Comparison of ENCODE assay signal across 20 mouse cellular contexts in genomic region chr1:165817264-165817663, GRCm38 (mm10). TPM values are rescaled to one million over a fixed set of nuclear protein-coding genes. Genes with fewer than 3 reads are reported as not detected.
DNase-seq lines count a peak whose midpoint lies in the region; ATAC-seq and TF ChIP-seq lines count a peak whose summit lies in the region.
"Had no signal": no experiment of that assay in that cellular context is flagged by ENCODE, and none has a peak within 500 bp of the region (broad histone marks: within the 10 kb centered on the region; RNA-seq: fewer than 3 reads in every experiment).

No protein-coding gene starts in this region.

- H3K4me3 ChIP-seq in hindbrain, postnatal 0 days (ENCODE audit: low read length) = no peak overlapping the region
- no peak overlapping the region for H3K4me3 ChIP-seq in hindbrain, embryonic 13.5 days
- H3K4me3 ChIP-seq in liver, embryonic 15.5 days (replicated peaks) = no peak overlapping the region
- no peak overlapping the region for H3K4me3 ChIP-seq in neural tube, embryonic 15.5 days (replicated peaks)
- H3K4me3 ChIP-seq: embryonic facial prominence, embryonic 13.5 days; heart, embryonic 12.5 days; kidney, embryonic 15.5 days; layer of hippocampus, adult 2 months; midbrain, embryonic 13.5 days; neural tube, embryonic 12.5 days had no signal

- peak; percentile 24; the same call in 1 of the 2 replicates for ATAC-seq in hindbrain, postnatal 0 days
- ATAC-seq in hindbrain, embryonic 13.5 days (ENCODE audit: low FRiP score) = no peak
- ATAC-seq in liver, embryonic 15.5 days (ENCODE audit: insufficient read depth) = no peak
- ATAC-seq in erythroid progenitor cell, adult 5-6 weeks (replicated peaks; ENCODE audit: low FRiP score, poor library complexity, severe bottlenecking) = no peak
- ATAC-seq in neural tube, embryonic 15.5 days (ENCODE audit: low FRiP score) = no peak
- ATAC-seq: forebrain, embryonic 14.5 days; midbrain, embryonic 13.5 days had no signal

- H3K9ac ChIP-seq in hindbrain, postnatal 0 days (replicated peaks; ENCODE audit: low read length) = no peak overlapping the region
- H3K9ac ChIP-seq in hindbrain, embryonic 13.5 days = no peak overlapping the region
- no peak overlapping the region for H3K9ac ChIP-seq in liver, embryonic 15.5 days
- no peak overlapping the region for H3K9ac ChIP-seq in neural tube, embryonic 15.5 days (replicated peaks)
- H3K9ac ChIP-seq: embryonic facial prominence, embryonic 13.5 days; heart, embryonic 12.5 days; hindbrain, embryonic 14.5 days; kidney, embryonic 15.5 days; neural tube, embryonic 12.5 days had no signal

- DNase-seq in hindbrain, postnatal 0 days (ENCODE audit: low spot score) = no peak
- peak; percentile 18 for DNase-seq in thymus, postnatal 4 days
- DNase-seq in thymus, postnatal 25 days = no peak
- DNase-seq in kidney, postnatal 25 days = no peak
- DNase-seq: adrenal gland, postnatal 36 days; cerebellum, postnatal 25 days; gastrocnemius, postnatal 10 days had no signal

- H3K27ac ChIP-seq in hindbrain, postnatal 0 days = no peak overlapping the region
- no peak overlapping the region for H3K27ac ChIP-seq in hindbrain, embryonic 13.5 days
- H3K27ac ChIP-seq in liver, embryonic 15.5 days (replicated peaks) = peak overlapping the region; percentile 80; the same call in 1 of the 2 replicates
- H3K27ac ChIP-seq in neural tube, embryonic 15.5 days (replicated peaks) = no peak overlapping the region
- H3K27ac ChIP-seq: embryonic facial prominence, embryonic 13.5 days; hindbrain, embryonic 14.5 days; kidney, embryonic 15.5 days; layer of hippocampus, adult 2 months; midbrain, embryonic 13.5 days; neural tube, embryonic 12.5 days had no signal

- H3K9me3 ChIP-seq in hindbrain, postnatal 0 days (ENCODE audit: low read length) = no peaks in the 10 kb centered on the region
- no peaks in the 10 kb centered on the region for H3K9me3 ChIP-seq in hindbrain, embryonic 13.5 days
- H3K9me3 ChIP-seq in liver, embryonic 15.5 days (replicated peaks) = no peaks in the 10 kb centered on the region
- no peaks in the 10 kb centered on the region for H3K9me3 ChIP-seq in neural tube, embryonic 15.5 days (replicated peaks)
- H3K9me3 ChIP-seq: embryonic facial prominence, embryonic 13.5 days; heart, embryonic 12.5 days; kidney, embryonic 15.5 days; midbrain, embryonic 13.5 days; neural tube, embryonic 12.5 days had no signal

- H3K36me3 ChIP-seq in hindbrain, postnatal 0 days (ENCODE audit: insufficient read depth, low read length) = no peaks in the 10 kb centered on the region
- no peaks in the 10 kb centered on the region for H3K36me3 ChIP-seq in hindbrain, embryonic 13.5 days
- H3K36me3 ChIP-seq in liver, embryonic 15.5 days (replicated peaks) = no peaks in the 10 kb centered on the region
- no peaks in the 10 kb centered on the region for H3K36me3 ChIP-seq in neural tube, embryonic 15.5 days
- H3K36me3 ChIP-seq: embryonic facial prominence, embryonic 13.5 days; heart, embryonic 12.5 days; kidney, embryonic 15.5 days; midbrain, embryonic 13.5 days; neural tube, embryonic 12.5 days had no signal

- H3K27me3 ChIP-seq in hindbrain, postnatal 0 days (ENCODE audit: insufficient read depth, low read length) = peaks cover 5% of the 10 kb centered on the region; the same call in 1 of the 2 replicates
- H3K27me3 ChIP-seq in hindbrain, embryonic 13.5 days = peaks cover 75% of the 10 kb centered on the region
- peaks cover 17% of the 10 kb centered on the region for H3K27me3 ChIP-seq in liver, embryonic 15.5 days
- peaks cover 41% of the 10 kb centered on the region for H3K27me3 ChIP-seq in neural tube, embryonic 15.5 days (replicated peaks)

- no peak for TF ChIP-seq CTCF in hindbrain, postnatal 0 days (IDR thresholded peaks at IDR 0.05; ENCODE audit: low read depth)

- H3K4me2 ChIP-seq in hindbrain, postnatal 0 days (ENCODE audit: low read depth, low read length) = no peak overlapping the region
- no peak overlapping the region for H3K4me2 ChIP-seq in hindbrain, embryonic 13.5 days
- 0 out of 2 replicates have a peak overlapping the region, but pooled peaks have one; percentile 60 for H3K4me2 ChIP-seq in liver, embryonic 15.5 days
- H3K4me2 ChIP-seq in neural tube, embryonic 15.5 days = no peak overlapping the region
- H3K4me2 ChIP-seq: embryonic facial prominence, embryonic 13.5 days; heart, embryonic 12.5 days; hindbrain, embryonic 14.5 days; kidney, embryonic 15.5 days; midbrain, embryonic 13.5 days; neural tube, embryonic 12.5 days had no signal

- H3K4me1 ChIP-seq in hindbrain, postnatal 0 days (ENCODE audit: insufficient read depth, low read length) = peaks cover 4% of the 10 kb centered on the region
- peaks cover 36% of the 10 kb centered on the region for H3K4me1 ChIP-seq in hindbrain, embryonic 13.5 days (replicated peaks)
- H3K4me1 ChIP-seq in liver, embryonic 15.5 days (replicated peaks) = peaks cover 38% of the 10 kb centered on the region
- peaks cover 17% of the 10 kb centered on the region for H3K4me1 ChIP-seq in neural tube, embryonic 15.5 days

- WGBS in hindbrain, postnatal 0 days = 63% methylated on average over 9 of the region's 9 CpGs
- WGBS in hindbrain, embryonic 13.5 days = 59% methylated on average over 9 of the region's 9 CpGs
- WGBS in liver, embryonic 15.5 days (ENCODE audit: insufficient replicate concordance) = 54% methylated on average over 9 of the region's 9 CpGs
- 62% methylated on average over 9 of the region's 9 CpGs for WGBS in neural tube, embryonic 15.5 days

RNA-seq across cellular contexts. Expression of gene Cd247, which starts 28.8 kb away (rescaled TPM):
- total RNA-seq in hindbrain, postnatal 0 days (2014; rRNA removed) = not detected in 2 replicates
- 0.39 and 0.55 TPM in 2 replicates for polyA plus RNA-seq in hindbrain, postnatal 0 days (2015; fragmentation: Nextera tagmentation; extraction: Ambion mirVana)
- polyA plus RNA-seq in hindbrain, embryonic 13.5 days (2015; fragmentation: Nextera tagmentation; extraction: Ambion mirVana) = 0.60 and 1.5 TPM in 2 replicates
- polyA plus RNA-seq in liver, embryonic 15.5 days (2015; fragmentation: Nextera tagmentation; extraction: Ambion mirVana) = 0.20 TPM in 1 of 2 replicates, not detected in the other
- total RNA-seq in erythroid progenitor cell, adult 5-6 weeks (2015; ENCODE audit: low replicate concordance) = 9.0 TPM in 1 of 2 replicates, not detected in the other
- 4.7 and 10.5 TPM in 2 replicates for total RNA-seq in erythroid progenitor cell, adult 5-6 weeks (2017; ENCODE audit: low replicate concordance)
- polyA plus RNA-seq in neural tube, embryonic 15.5 days (2015; fragmentation: Nextera tagmentation; extraction: Ambion mirVana) = 0.70 and 7.6 TPM in 2 replicates
- total RNA-seq: layer of hippocampus, adult 2 months; left cerebral cortex, adult 8-10 months had no signal

RNA-seq across cellular contexts. Expression of gene Creg1, which starts 53.7 kb away (rescaled TPM):
- total RNA-seq in hindbrain, postnatal 0 days (2014; rRNA removed) = 25.3 and 27.5 TPM in 2 replicates
- 48.0 and 48.8 TPM in 2 replicates for polyA plus RNA-seq in hindbrain, postnatal 0 days (2015; fragmentation: Nextera tagmentation; extraction: Ambion mirVana)
- 24.1 and 31.6 TPM in 2 replicates for polyA plus RNA-seq in hindbrain, embryonic 13.5 days (2015; fragmentation: Nextera tagmentation; extraction: Ambion mirVana)
- 334 TPM in 2 replicates for polyA plus RNA-seq in liver, embryonic 15.5 days (2015; fragmentation: Nextera tagmentation; extraction: Ambion mirVana)
- total RNA-seq in erythroid progenitor cell, adult 5-6 weeks (2015; ENCODE audit: low replicate concordance) = 514 and 545 TPM in 2 replicates
- total RNA-seq in erythroid progenitor cell, adult 5-6 weeks (2017; ENCODE audit: low replicate concordance) = 329 and 433 TPM in 2 replicates
- 45.7 and 47.1 TPM in 2 replicates for polyA plus RNA-seq in neural tube, embryonic 15.5 days (2015; fragmentation: Nextera tagmentation; extraction: Ambion mirVana)
